Mouse (Mus musculus): ENCODE results near the gene Trim44.

DNA sequence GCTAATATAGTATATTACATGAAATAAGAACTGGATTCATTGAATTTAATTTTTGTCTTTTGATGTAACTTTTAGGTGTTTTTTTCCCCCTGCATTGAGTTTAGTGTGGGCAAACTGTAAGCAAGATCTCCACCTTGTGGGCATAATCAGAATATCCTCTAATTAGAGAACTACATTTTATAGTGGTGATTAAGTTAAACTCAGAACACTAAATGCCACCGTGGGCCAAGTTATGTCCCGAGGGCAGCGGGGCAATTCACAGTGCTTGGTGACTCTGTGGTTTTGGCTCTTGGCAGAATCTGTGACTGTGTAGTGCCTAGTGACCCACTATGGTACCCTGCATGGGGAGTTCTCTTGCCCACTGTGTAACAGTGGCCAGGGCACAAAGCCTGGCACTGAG is 45.8 kb upstream of the Trim44 start:
- TF ChIP-seq CTCF (IDR thresholded peaks at IDR 0.05; ENCODE audit: low read depth, low read length) (no peak), TAL1 (conservative IDR thresholded peaks at IDR 0.05; ENCODE audit: low read depth, low read length) (no peak), GATA2 (IDR thresholded peaks at IDR 0.05; ENCODE audit: borderline replicate concordance, low read depth, low read length) (no peak), POLR2AphosphoS5 (IDR thresholded peaks at IDR 0.05; ENCODE audit: insufficient replicate concordance, low read depth, low read length) (no peak)

All from G1E (cell line).